Mouse (Mus musculus) heart, embryonic 11.5 days (tissue): ENCODE measurements at regions not wholly inside any gene's neighbourhood (a gene's known extent, or its start where the extent isn't known, plus 50 kb on each side); places are given as distances from the start of the nearest gene placed in this dataset.

Experiments
- ATAC-seq: fragments of 200-750 bp; cut with Nextera tagmentation; replicated peaks from 2 replicates; pipeline ENCODE4 v1.8.0; 2017; ENCODE audit warnings: moderate library complexity; ENCODE audit not compliant: insufficient number of reproducible peaks, low FRiP score, low TSS enrichment
- H3K27ac ChIP-seq: fragments of 300-500 bp; sonication (generic); 2 replicates; pipeline ENCODE4 v1.5.1; 2014; ENCODE audit warnings: mild to moderate bottlenecking, low read depth, low read length
- H3K27me3 ChIP-seq: fragments of 300-500 bp; sonication (generic); 2 replicates; pipeline ENCODE4 v1.6.1; 2014; ENCODE audit warnings: mild to moderate bottlenecking, low read length, mixed read lengths; ENCODE audit not compliant: control insufficient read depth, insufficient read depth
- H3K36me3 ChIP-seq: fragments of 300-500 bp; sonication (generic); 2 replicates; pipeline ENCODE4 v1.6.1; 2014; ENCODE audit warnings: mild to moderate bottlenecking, low read length, moderate library complexity, mixed read lengths; ENCODE audit not compliant: control insufficient read depth, insufficient read depth
- H3K4me1 ChIP-seq: fragments of 300-500 bp; sonication (generic); 2 replicates; pipeline ENCODE4 v1.6.1; 2014; ENCODE audit warnings: low read length; ENCODE audit not compliant: control insufficient read depth, insufficient read depth
- H3K4me2 ChIP-seq: fragments of 300-500 bp; sonication (generic); 2 replicates; pipeline ENCODE4 v1.6.1; 2014; ENCODE audit warnings: mild to moderate bottlenecking, moderate library complexity
- H3K4me3 ChIP-seq: fragments of 300-500 bp; sonication (generic); 2 replicates; pipeline ENCODE4 v1.5.1; 2014; ENCODE audit warnings: low read depth, low read length
- H3K9ac ChIP-seq: fragments of 300-500 bp; sonication (generic); 2 replicates; pipeline ENCODE4 v1.6.1; 2014; ENCODE audit warnings: mild to moderate bottlenecking, low read depth, low read length, moderate library complexity
- H3K9me3 ChIP-seq: fragments of 300-500 bp; sonication (generic); replicated peaks from 2 replicates; pipeline ENCODE4 v1.6.1; 2016; ENCODE audit warnings: low read length; ENCODE audit not compliant: control insufficient read depth
- WGBS: fragments of 180-500 bp; shearing (Covaris S2); extraction: QIAGEN DNeasy Blood & Tissue Kit; methylation state at CpG from one replicate; pipeline ENCODE4 v1.1.7; 2014; ENCODE audit not compliant: insufficient replicate concordance; 5-methylcytosine and 5-hydroxymethylcytosine counted together

DNA sequence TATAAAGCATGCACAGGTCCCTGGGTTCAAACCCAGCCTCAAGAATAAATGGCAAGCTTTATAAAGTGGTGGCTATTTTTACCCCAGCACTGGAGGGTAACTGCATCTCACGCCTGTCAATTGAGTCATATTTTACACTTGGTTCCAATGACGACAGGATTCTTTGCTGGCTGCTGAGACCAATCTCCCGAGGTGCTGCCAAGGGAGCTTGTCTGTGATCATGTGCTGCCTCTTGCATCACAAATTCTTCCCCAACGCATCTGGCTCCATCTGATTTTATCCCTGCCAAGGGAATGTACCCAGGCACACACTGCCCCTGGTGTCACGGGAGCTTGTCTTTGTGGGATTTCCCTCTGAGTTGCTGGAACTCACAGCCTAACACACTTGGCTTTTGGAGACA is 486.8 kb downstream of the Zfp704 start:
- Histone ChIP-seq H3K4me2 (no peak overlapping the region), H3K9me3 (no peaks in the 10 kb centered on the region), H3K4me3 (no peak overlapping the region), H3K4me1 (no peaks in the 10 kb centered on the region), H3K27me3 (no peaks in the 10 kb centered on the region), H3K9ac (no peak overlapping the region), H3K36me3 (no peaks in the 10 kb centered on the region), H3K27ac (no peak overlapping the region; the same call in 1 of the 2 replicates)
- ATAC-seq: no peak
- 41% methylated on average over 5 of the region's 5 CpGs for WGBS

- ATAC-seq: no peak
- no peak overlapping the region for H3K4me3 ChIP-seq
These were observed 492.0 kb downstream of the Zfp704 start for GRCm38 (mm10) chr3:9117913-9118312.

DNA sequence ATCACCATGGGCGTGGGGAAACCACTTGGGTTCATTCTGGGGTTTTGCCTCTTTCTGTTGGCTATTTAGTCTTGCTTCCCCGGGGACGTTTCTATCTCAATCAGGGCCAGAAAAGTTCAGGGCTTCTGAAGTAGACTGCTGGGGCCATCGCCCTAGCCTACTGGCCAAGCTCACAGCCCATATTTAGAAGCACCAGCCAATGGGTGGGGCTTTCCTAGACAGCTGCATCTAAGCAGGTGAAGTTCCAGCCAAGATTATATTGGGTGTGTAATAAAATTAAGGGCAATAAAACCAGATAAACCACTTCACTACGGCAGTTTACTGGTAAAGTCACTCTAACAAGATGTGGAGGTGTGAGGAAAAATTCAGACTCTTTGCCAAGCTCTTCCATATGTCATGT is 496.5 kb downstream of the Zfp704 start:
- Histone ChIP-seq H3K27me3 (no peaks in the 10 kb centered on the region), H3K9ac (no peak overlapping the region), H3K9me3 (no peaks in the 10 kb centered on the region), H3K27ac (no peak overlapping the region), H3K4me3 (no peak overlapping the region), H3K36me3 (no peaks in the 10 kb centered on the region), H3K4me1 (peaks cover 8% of the 10 kb centered on the region; the same call in 1 of the 2 replicates), H3K4me2 (no peak overlapping the region)
- 74% methylated on average over 5 of the region's 5 CpGs for WGBS
- no peak for ATAC-seq

More at GRCm38 (mm10) chr3:9117913-9118312, 492.0 kb downstream of the Zfp704 start:
- WGBS: 69% methylated on average over 3 of the region's 3 CpGs
- Histone ChIP-seq H3K9ac (no peak overlapping the region), H3K27ac (no peak overlapping the region), H3K36me3 (no peaks in the 10 kb centered on the region), H3K4me1 (no peaks in the 10 kb centered on the region), H3K9me3 (no peaks in the 10 kb centered on the region), H3K4me2 (no peak overlapping the region), H3K27me3 (no peaks in the 10 kb centered on the region)

DNA sequence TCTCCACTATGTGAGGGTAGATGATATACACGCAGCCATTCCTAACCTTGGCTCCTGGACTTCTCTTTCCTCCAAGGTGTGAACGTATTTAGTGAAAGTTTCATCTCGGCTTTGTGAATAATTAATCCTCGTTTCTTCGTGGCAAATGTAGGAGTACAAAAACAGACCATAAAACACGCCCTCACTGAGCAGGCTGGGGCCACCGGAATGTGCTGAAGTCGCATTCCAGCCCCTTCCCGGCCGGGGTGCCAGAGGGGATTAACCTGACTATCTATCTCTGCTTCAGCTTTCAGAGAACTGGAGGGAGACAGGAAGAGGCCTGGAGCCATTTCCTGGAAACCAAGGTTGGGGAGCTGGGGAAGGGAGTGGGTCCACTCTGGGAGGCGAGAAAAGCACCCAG is 499.1 kb downstream of the Zfp704 start:
- peak overlapping the region; percentile 3; the same call in 1 of the 2 replicates for H3K9ac ChIP-seq
- no peak for ATAC-seq
- no peaks in the 10 kb centered on the region for H3K9me3 ChIP-seq
- H3K27ac ChIP-seq: no peak overlapping the region
- peaks cover 11% of the 10 kb centered on the region; the same call in 1 of the 2 replicates for H3K4me1 ChIP-seq
- H3K27me3 ChIP-seq: no peaks in the 10 kb centered on the region
- no peak overlapping the region for H3K4me3 ChIP-seq
- H3K36me3 ChIP-seq: no peaks in the 10 kb centered on the region
- no peak overlapping the region for H3K4me2 ChIP-seq
- 22% methylated on average over 11 of the region's 11 CpGs for WGBS

- H3K27ac ChIP-seq: no peak overlapping the region
- 36% methylated on average over 8 of the region's 8 CpGs for WGBS
- peaks cover 15% of the 10 kb centered on the region; the same call in 1 of the 2 replicates for H3K4me1 ChIP-seq
- no peak overlapping the region for H3K4me3 ChIP-seq
- H3K9me3 ChIP-seq: no peaks in the 10 kb centered on the region
- H3K4me2 ChIP-seq: no peak overlapping the region
- ATAC-seq: no peak
- H3K27me3 ChIP-seq: no peaks in the 10 kb centered on the region
- no peak overlapping the region for H3K9ac ChIP-seq
- no peaks in the 10 kb centered on the region for H3K36me3 ChIP-seq
These were observed 499.9 kb downstream of the Zfp704 start for GRCm38 (mm10) chr3:9109991-9110390.

GRCm38 (mm10) chr3:9109485-9109884 is 500.4 kb downstream of the Zfp704 start:
- Histone ChIP-seq H3K4me3 (no peak overlapping the region), H3K4me1 (peaks cover 15% of the 10 kb centered on the region; the same call in 1 of the 2 replicates), H3K27ac (no peak overlapping the region), H3K27me3 (no peaks in the 10 kb centered on the region), H3K9me3 (no peaks in the 10 kb centered on the region), H3K9ac (no peak overlapping the region), H3K4me2 (no peak overlapping the region), H3K36me3 (no peaks in the 10 kb centered on the region)
- WGBS: 81% methylated on average over 5 of the region's 5 CpGs
- ATAC-seq: no peak

GRCm38 (mm10) chr3:9107766-9108410 is 502.0 kb downstream of the Zfp704 start:
- Histone ChIP-seq H3K9ac (no peak overlapping the region), H3K4me1 (peaks cover 15% of the 10 kb centered on the region; the same call in 1 of the 2 replicates), H3K36me3 (no peaks in the 10 kb centered on the region), H3K27ac (no peak overlapping the region), H3K4me2 (no peak overlapping the region), H3K9me3 (no peaks in the 10 kb centered on the region), H3K4me3 (no peak overlapping the region), H3K27me3 (no peaks in the 10 kb centered on the region)
- 76% methylated on average over 15 of the region's 15 CpGs for WGBS
- ATAC-seq: no peak

- 29% methylated on average over 8 of the region's 8 CpGs for WGBS
- no peak overlapping the region for H3K27ac ChIP-seq
- ATAC-seq: no peak; the same call in 1 of the 2 replicates
- H3K9me3 ChIP-seq: no peaks in the 10 kb centered on the region
- H3K4me1 ChIP-seq: peaks cover 7% of the 10 kb centered on the region; the same call in 1 of the 2 replicates
- no peak overlapping the region for H3K4me2 ChIP-seq
- H3K4me3 ChIP-seq: no peak overlapping the region
- no peaks in the 10 kb centered on the region for H3K36me3 ChIP-seq
- H3K9ac ChIP-seq: no peak overlapping the region
- H3K27me3 ChIP-seq: no peaks in the 10 kb centered on the region
These were observed 504.5 kb downstream of the Zfp704 start for GRCm38 (mm10) chr3:9105191-9105926.
